Mouse (Mus musculus): ENCODE data around the gene Gpr1.

DNA sequence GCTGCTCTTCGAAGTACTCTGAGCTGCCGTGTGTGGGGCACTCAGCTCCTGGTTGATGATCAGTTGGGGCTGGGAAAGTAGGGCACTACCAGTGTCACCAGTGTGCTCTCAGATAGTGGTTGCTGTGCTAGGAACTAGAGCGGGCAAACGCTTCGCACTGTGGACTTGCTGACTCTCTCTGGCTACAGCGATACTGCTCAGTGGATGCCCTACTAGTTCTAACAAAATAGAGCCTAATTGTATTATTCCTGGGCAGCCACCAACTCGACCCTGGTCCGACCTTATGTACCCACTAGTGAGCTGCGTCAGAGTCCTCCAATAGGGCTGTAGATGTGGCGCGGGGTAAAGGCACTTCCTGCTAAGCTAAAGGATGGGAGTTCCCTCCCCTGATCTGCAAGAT lies 49.3 kb upstream of the Gpr1 start:
- no peak for TF ChIP-seq POLR2A (IDR thresholded peaks at IDR 0.05; ENCODE audit: extremely low read depth, insufficient read depth, low read length)
- TF ChIP-seq CTCF (IDR thresholded peaks at IDR 0.05; ENCODE audit: low read depth, low read length), result no peak
